Mouse (Mus musculus) CD8-positive naive resting alpha-beta T cell, adult 2 months (primary cell): Measurements from ENCODE around the gene Apaf1.
A peak's percentile ranks its signal among the peaks of the same experiment; 100 is the strongest.

Experiments
- DNase-seq, 2 experiments: peaks; one replicate each; pipeline ENCODE4 v3.0.0; 2022; ENCODE audit warnings: low read depth in 2 of 2, low spot score in 2 of 2

The Apaf1 gene

DNA sequence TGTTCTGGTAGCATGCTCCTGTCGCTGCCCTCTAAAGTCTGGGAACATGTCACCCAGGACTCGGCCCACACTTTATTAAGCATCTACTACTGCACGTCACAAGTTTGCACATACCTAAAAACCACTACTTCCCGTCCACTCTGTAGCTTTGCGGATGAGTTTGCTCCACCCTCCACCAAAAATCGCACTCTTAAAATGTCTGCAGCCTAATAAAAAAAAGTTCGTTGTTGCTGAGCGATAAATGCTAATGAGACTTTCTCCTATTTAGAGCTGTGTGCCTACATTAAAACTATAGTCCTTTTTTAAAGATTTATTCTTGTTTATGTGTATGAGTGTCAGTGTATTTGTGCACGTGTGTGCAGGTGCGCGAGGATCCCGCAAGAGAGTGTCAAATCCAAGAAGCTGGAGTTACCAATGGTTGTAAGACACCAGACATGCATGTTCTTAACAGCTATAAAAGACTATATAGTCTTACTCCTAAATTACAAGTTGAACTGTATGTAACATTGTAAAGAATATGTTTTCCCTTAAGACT, 890 bp upstream of the Apaf1 start:
- DNase-seq = no peak

DNA sequence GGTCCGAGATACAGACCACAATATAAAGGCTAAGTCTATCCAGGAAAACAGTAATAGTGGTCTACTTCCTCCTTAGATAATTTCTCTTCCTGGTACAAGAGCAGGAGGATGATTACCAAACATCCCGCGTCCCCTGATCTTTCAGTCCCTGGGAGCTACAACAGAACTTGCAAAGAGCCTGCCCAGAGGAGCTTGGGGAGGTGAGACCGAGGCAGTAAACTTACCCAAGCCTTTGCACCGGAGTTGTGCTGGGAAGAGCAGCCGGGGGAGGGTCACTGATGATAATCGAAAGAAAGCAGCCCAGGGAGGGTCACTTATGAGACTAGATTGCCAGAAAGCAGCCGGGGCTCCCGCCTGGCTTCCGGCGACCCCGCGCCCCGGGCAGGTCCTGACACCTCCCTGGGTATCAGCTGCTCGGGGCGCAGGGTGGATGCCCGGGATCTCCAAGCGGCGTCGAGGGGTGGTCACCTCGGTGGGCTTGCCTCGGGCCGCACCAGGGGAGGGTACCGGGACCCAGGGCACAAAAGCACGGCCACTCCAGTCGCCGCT, 537 bp downstream of the Apaf1 start:
- no peak for DNase-seq

DNA sequence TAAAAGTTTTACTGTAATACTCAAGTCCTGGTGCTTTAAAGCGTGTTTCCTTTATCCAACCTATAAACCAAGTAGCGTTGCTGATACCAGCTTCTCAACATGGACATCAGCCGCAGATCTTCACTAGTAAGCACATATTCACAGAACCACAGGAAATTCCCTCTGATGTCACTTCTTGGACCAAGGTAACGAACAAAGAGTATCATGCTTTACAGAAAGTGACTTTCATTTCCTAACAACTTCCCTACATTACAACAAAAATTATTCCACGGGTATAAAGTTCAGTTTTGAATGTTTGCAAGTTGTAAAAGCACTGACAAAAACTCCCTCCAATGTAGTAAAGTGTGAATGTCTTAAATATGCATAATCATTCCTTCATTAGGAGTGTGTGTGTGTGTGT, 2.0 kb downstream of the Apaf1 start:
- no peak for DNase-seq

DNA sequence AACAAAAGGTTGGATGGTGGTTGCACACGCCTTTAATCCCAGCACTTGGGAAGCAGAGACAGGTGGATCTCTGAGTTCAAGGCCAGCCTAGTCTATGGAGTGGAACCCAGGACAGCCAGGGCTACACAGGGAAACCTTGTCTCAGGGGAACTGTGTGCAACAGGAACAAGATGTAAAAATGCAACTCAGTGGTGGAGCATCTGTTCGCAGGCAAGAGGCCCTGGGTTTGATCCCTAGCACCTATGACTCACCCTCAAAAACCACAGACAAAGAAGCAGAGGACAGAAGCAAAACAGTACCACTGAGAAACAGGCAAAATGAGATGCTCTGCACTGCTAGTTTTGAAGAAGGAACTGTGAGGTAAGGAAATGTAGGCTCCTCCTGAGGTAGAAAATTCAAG, 5.9 kb downstream of the Apaf1 start:
- no peak for DNase-seq

- no peak for DNase-seq
These were observed 9.2 kb downstream of the Apaf1 start for GRCm38 (mm10) chr10:91073345-91073744.

DNA sequence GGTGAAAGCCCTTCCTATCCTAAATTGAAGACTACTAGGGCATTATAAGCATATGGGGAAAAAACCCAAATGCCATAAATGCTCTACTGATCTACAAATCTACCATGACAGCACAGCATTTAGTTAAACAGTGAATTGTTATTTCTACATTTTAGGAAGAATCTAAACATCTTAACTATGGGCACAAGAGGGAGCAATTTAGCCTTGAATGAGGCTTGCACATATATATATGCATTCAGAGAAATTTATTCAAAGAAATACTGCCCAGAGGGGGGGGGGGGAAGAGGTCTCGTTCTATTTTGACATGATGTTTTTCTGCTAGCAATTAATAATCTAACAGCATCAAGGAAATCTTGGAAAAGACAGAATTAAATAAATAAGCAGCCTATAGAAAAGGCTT, 10.8 kb downstream of the Apaf1 start:
- DNase-seq = no peak

DNA sequence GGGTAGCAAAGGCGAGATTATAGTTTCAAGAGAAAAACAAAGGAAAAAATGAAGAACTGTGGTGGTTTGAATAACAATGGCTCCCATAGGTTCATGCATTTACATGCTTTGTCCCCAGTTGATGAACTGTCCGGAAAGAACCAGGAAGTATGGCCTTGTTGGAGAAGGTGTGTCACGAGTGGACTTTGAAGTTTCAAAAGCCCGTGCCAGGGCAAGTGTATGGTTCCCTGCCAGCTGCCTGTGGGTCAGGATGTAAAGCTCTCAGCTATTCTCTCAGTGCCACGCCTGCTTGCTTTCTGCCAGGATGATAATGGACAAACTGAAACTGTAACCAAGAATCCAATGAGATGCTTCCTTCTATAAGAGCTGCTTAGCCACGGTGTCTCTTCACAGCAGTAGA, 20.2 kb downstream of the Apaf1 start:
- no peak for DNase-seq

DNA sequence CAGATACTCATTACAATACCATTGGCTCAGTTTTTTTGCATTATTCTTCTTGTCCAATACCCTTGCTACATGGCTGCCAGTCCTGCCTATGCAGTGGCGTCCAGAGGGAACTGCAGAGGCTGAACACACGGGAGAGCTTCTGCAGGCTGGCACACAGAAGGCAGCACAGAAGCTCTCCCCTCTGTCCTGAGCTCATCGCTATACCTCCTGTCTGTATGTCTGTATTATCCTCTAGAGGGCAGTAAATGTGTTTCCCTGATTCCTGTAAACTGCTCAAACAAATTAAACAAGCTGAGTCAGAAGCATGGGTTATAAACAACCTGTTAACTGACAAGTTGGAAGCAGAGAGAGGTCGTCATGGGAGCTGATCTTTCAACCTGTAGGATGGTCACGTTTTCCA, 21.8 kb downstream of the Apaf1 start:
- DNase-seq = no peak

DNA sequence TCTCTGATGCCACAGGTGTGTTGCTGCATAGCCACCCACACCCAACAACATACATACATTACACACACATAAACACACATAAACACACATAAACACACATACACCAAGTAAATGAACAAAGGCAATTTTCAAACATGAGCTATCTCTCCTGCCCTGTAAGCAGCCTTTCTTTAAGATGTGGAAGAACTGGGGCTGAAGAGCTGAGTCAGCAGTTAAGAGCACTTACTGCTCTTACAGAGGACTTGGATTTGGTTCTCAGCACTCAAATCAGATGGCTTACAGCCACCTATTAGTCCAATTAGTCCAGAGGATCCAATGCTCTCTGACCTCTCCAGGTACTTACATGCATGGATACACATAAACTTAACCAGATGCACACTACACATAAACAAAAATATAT, 29.8 kb downstream of the Apaf1 start:
- no peak for DNase-seq

GRCm38 (mm10) chr10:91051156-91051555, 31.4 kb downstream of the Apaf1 start:
- DNase-seq = no peak

GRCm38 (mm10) chr10:91049696-91050095, 32.9 kb downstream of the Apaf1 start:
- DNase-seq = no peak

- DNase-seq = peak; percentile 20 to 44
These were observed 48.6 kb downstream of the Apaf1 start for GRCm38 (mm10) chr10:91033942-91034341.

DNA sequence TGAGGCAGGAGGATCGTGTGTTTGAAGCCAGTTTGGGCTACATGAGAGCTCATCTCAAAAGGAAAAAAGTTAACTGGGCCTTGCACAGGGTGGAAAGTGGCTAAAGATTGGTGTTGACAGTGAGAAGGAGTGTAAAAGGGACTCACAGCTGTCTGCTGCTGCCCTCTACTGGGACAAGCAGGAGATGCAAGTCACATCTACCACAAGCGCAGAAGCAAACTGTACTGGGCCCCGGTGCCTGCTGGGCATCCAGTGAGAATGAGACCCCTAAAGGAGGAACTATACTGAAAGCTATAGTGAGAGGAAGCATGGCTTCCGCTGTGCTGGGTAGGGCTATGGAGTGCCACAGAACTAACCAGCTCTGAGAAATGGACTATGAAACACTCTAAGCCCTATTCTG, 50.2 kb downstream of the Apaf1 start:
- DNase-seq = peak; percentile 32 to 50

DNA sequence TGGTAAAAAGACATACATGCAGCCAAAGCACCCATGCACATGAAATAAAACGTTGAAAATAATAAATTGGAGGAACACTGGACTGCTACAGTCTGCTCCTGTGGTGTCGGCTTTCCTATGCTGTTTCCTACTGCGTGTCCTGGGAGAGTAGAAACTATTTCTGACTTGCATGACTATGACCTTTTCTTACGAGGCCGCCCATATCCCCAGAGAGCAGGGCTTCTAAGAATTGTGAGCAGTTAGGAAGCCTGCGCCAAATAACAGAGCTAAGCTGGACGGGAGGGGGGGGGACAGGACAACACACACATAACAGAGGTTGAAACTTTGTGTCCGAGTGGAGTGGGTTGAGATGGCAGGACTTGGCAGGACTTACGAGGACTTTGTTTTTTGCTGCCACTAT, 51.4 kb downstream of the Apaf1 start:
- no peak for DNase-seq

DNA sequence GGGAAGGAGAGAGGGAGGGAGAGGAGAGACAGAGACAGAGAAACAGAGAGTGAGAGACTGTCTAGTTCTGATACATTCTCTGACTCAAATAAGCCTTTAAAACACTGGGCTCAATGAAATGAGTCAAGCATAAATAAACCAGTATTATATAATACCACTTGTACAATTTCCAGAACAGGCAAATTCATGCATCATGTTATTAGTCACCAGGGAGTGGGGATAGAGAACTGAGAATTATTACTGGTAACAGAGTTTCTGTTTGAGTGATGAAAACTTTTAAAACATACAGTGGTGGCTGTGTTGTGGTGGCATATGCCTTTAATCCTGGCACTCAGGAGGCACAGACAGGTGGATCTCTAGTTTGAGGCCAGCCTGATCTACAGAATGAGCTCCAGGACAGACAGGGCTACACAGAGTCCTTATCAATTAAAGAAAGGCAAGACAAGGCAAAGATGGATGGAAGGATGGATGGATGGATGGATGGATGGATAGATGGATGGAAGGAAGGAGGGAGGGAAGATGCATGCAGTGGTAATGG, 53.5 kb downstream of the Apaf1 start:
- no peak for DNase-seq

DNA sequence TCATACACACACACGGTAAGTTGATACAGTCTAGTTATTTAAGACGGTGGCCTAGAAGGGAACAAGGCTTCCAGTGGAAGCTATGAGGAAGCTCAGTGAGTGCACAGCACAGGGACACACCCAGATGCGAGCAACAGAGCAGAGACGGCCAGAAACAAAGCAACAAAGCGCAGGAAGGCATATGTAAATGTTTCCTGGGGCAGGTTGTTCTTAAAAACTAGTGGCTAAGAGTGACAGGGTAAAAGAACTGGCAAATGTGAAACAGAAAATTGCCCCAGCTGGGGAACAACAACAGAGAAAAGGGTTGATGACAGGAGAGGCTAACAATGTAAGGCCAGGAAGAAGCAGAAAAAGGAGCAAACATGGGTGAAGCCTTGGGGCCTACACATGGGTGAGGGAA, 54.6 kb downstream of the Apaf1 start:
- DNase-seq = no peak

- DNase-seq = no peak
These were observed 55.1 kb downstream of the Apaf1 start for GRCm38 (mm10) chr10:91027468-91027867.

DNA sequence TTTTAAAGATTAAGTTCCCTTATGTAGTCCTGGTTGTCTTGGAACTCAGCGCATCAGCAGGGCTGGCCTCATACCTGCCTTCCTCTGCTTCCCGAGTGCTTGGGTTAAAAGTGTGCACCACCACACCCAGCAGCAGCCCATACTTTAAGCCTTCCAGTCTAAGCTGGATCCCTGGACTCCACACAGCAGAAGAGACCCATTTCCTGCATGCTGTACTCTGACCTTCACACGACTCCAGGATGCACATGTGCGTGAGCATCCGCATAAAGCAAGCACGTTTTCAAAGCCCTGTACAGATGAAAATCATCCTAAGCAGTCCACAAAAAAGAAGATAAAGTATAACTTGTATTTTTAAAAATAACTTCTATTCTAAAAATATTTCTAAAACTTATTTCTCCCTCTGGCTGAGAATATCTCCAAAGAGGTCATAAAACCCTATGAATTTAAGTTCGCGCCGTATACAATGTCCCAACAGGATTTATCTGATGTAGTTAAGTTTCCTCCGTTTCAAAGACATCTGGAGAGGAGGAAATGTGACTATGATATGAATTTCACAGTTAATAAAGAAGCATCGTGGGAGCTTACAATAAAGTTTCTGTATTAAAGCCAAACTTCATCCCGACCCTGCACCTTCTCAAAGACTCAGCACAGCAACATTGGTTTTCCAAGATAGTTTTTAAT, 76.6 kb downstream of the Apaf1 start:
- DNase-seq = no peak

DNA sequence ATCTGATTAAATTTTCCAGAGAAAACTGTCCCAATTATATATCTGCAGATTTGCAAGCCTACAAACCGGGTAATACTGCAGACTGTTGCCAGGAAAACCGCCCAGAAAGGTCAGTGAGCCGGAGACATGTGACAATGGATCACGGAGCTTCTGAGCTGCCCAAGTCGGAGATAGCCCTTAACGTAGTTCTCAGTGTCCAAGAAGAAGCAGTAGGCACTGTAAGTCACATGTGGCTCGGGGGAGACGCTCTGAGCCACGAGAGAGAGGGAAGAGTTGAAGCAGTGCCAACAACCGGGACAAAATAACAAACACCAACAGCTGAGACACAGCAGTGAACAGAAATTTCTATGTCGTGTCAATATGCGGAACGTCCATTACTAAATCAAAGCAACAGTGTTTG, 81.1 kb downstream of the Apaf1 start:
- DNase-seq = no peak

- no peak for DNase-seq
These were observed 82.7 kb downstream of the Apaf1 start for GRCm38 (mm10) chr10:90999899-91000298.

DNA sequence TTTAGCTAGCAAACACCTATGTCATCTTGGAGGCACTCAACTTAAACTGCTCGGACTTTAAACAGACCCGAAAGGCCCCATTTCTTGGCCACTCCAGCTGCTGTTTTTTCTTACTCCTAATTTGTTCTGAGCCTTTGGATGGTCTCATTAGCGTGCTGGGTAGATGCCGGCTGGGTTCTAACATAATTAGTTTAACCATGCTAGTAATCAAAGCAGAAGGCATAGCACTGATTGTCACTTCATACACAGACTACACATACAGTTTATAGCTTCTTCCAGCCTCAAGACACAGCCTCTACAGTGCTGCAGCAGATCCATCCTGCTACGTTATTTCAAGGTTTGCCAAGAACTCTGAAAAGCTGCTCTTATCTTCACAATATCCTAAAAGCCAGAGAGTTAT, 88.7 kb downstream of the Apaf1 start:
- DNase-seq = no peak

DNA sequence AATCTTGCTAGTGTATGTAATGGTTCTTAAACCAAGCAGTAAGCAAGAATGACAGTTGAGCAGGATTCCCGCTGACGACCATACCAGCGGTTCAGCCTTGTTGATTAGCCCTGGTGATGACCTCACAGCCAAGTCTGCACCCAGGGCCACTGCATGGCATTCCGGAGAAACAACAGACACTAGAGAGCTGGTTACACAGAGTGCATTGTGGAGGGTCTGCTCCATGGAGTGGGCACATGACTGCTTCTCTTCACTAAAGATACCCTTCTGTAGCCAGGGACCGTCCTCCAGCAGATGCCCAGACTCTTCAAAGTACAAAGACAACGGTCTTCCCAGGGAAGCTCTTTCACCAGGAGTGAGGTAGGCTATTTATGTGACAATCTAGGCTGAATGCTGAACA, 90.3 kb downstream of the Apaf1 start:
- DNase-seq = no peak

GRCm38 (mm10) chr10:90990340-90990739, 92.2 kb downstream of the Apaf1 start:
- no peak for DNase-seq
